Mouse (Mus musculus) MEL (cell line): Measurements from ENCODE around the gene Myo1e.

ENCODE experiments used
- CHD2 ChIP-seq: IDR thresholded peaks from 2 replicates; pipeline ENCODE4 v1.6.1; 2011; ENCODE audit warnings: low read length, improper control_type of control experiment
- CTCF ChIP-seq, 3 experiments: IDR thresholded peaks in 2 of 3; conservative IDR thresholded peaks in 1 of 3; 2 replicates each; pipeline ENCODE4 v1.5.1; 2011 to 2012; ENCODE audit warnings: low read length in 3 of 3, low read depth in 2 of 3, mild to moderate bottlenecking in 2 of 3, improper control_type of control experiment in 1 of 3, inconsistent platforms in 1 of 3, mixed read lengths in 1 of 3, moderate library complexity in 1 of 3; ENCODE audit not compliant: control insufficient read depth in 1 of 3, insufficient read depth in 1 of 3, poor library complexity in 1 of 3, severe bottlenecking in 1 of 3
- EP300 ChIP-seq, 2 experiments: IDR thresholded peaks; 2 replicates each; pipeline ENCODE4 v1.6.1; 2011; ENCODE audit warnings: improper control_type of control experiment in 2 of 2, low read length in 2 of 2, low read depth in 1 of 2, mild to moderate bottlenecking in 1 of 2
- GABPA ChIP-seq: IDR thresholded peaks from 2 replicates; pipeline ENCODE4 v1.6.1; 2012; ENCODE audit warnings: low read depth, mild to moderate bottlenecking, inconsistent platforms, low read length, improper control_type of control experiment, moderate library complexity
- KAT2A ChIP-seq: conservative IDR thresholded peaks from 2 replicates; pipeline ENCODE4 v1.6.1; 2012; ENCODE audit warnings: low read depth, low read length, improper control_type of control experiment, inconsistent platforms
- NELFE ChIP-seq: IDR thresholded peaks from 2 replicates; pipeline ENCODE4 v1.6.1; 2011; ENCODE audit warnings: low read depth, low read length, improper control_type of control experiment
- NRF1 ChIP-seq: IDR thresholded peaks from 2 replicates; pipeline ENCODE4 v1.6.1; 2014; ENCODE audit warnings: low read depth, mild to moderate bottlenecking, inconsistent platforms, low read length, improper control_type of control experiment, moderate library complexity; ENCODE audit not compliant: poor library complexity, insufficient read depth, severe bottlenecking
- POLR2A ChIP-seq, 2 experiments: IDR thresholded peaks; 2 replicates each; pipeline ENCODE4 v1.6.1; 2011 to 2012; ENCODE audit warnings: low read length in 2 of 2, mild to moderate bottlenecking in 2 of 2, control low read depth in 1 of 2, improper control_type of control experiment in 1 of 2, low read depth in 1 of 2, moderate library complexity in 1 of 2; ENCODE audit not compliant: control insufficient read depth in 1 of 2, insufficient read depth in 1 of 2, poor library complexity in 1 of 2
- POLR2AphosphoS5 ChIP-seq: IDR thresholded peaks from 2 replicates; pipeline ENCODE4 v1.6.1; 2012; ENCODE audit warnings: low read depth, borderline replicate concordance, mild to moderate bottlenecking, inconsistent platforms, low read length, moderate library complexity, mixed read lengths
- RCOR1 ChIP-seq: IDR thresholded peaks from 2 replicates; pipeline ENCODE4 v1.6.1; 2012; ENCODE audit warnings: low read depth, mild to moderate bottlenecking, inconsistent platforms, low read length, improper control_type of control experiment
- SMC3 ChIP-seq: IDR thresholded peaks from 2 replicates; pipeline ENCODE4 v1.6.1; 2011; ENCODE audit warnings: low read depth, low read length, improper control_type of control experiment
- TBP ChIP-seq: IDR thresholded peaks from 2 replicates; pipeline ENCODE4 v1.8.0; 2011; ENCODE audit warnings: low read depth, low read length, improper control_type of control experiment
- USF2 ChIP-seq, 2 experiments: IDR thresholded peaks; 2 replicates each; pipeline ENCODE4 v1.6.1; 2011 to 2012; ENCODE audit warnings: improper control_type of control experiment in 2 of 2, low read length in 2 of 2, borderline replicate concordance in 1 of 2, inconsistent platforms in 1 of 2, low read depth in 1 of 2, mild to moderate bottlenecking in 1 of 2; ENCODE audit not compliant: insufficient read depth in 1 of 2

- TF ChIP-seq KAT2A (no peak), POLR2AphosphoS5 (no peak), EP300 (IDR thresholded peaks at IDR 0.05; ENCODE audit: low read depth in 1 of 2, low read length in 2 of 2) (no peak), SMC3 (no peak), RCOR1 (no peak), POLR2A (IDR thresholded peaks at IDR 0.05; ENCODE audit: control insufficient read depth in 1 of 2, insufficient read depth in 1 of 2, low read depth in 1 of 2, low read length in 2 of 2, poor library complexity in 1 of 2) (no peak), NELFE (no peak), TBP (no peak), CTCF (IDR thresholded peaks at IDR 0.05 in 2 of 3, conservative IDR thresholded peaks at IDR 0.05 in 1 of 3; ENCODE audit: control insufficient read depth in 1 of 3, insufficient read depth in 1 of 3, low read depth in 2 of 3, low read length in 3 of 3, poor library complexity in 1 of 3, severe bottlenecking in 1 of 3) (no peak), USF2 (IDR thresholded peaks at IDR 0.05; ENCODE audit: borderline replicate concordance in 1 of 2, insufficient read depth in 1 of 2, low read depth in 1 of 2, low read length in 2 of 2) (no peak), CHD2 (no peak), NRF1 (no peak), GABPA (no peak)
Measured at GRCm38 (mm10) chr9:70315130-70315529, 108.0 kb downstream of the Myo1e start.
